Mouse (Mus musculus): ENCODE measurements around the gene Xxylt1. TPM values are rescaled to one million over a fixed set of nuclear protein-coding genes. Genes with fewer than 3 reads are reported as not detected.

Xxylt1 gene
- polyA plus RNA-seq, 1 experiment from 2014 or later: 8.0 TPM

DNA sequence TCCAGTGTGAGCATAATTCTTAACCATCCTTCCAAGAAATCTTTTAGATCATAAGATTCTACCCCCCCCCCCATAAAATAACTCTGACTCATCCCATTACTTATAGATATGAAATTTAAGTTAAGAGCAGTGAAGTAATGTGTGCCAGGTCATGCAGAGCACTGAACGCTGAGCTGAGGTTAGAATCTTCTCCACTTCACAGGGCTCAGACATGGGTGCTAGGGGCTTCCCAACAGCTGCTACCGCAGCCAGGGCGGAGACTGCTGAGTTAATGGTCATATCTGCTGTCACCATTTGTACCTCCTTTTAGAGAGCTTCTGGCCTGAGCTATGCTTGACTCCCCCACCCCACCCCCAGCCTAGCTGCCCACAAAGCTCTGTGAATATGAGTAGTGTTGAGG lies 143.6 kb downstream of the Xxylt1 start:
- H3K27ac ChIP-seq (ENCODE audit: low read length): no peak overlapping the region
- H3K4me1 ChIP-seq (ENCODE audit: control insufficient read depth, insufficient read depth, low read length): no peaks in the 10 kb centered on the region
- H3K27me3 ChIP-seq (ENCODE audit: control insufficient read depth, insufficient read depth, low read length): peaks cover 3% of the 10 kb centered on the region; the same call in 1 of the 2 replicates
- H3K9ac ChIP-seq (ENCODE audit: low read length): no peak overlapping the region
- ATAC-seq (replicated peaks; ENCODE audit: extremely low read depth, insufficient read depth, low FRiP score): no peak
- H3K4me2 ChIP-seq (ENCODE audit: low read depth, low read length): no peak overlapping the region
- no peaks in the 10 kb centered on the region for H3K9me3 ChIP-seq (replicated peaks; ENCODE audit: control insufficient read depth, low read length)
- WGBS: 90% methylated on average over 3 of the region's 3 CpGs
- no peak overlapping the region for H3K4me3 ChIP-seq (ENCODE audit: low read length)
- no peaks in the 10 kb centered on the region for H3K36me3 ChIP-seq (ENCODE audit: control insufficient read depth, insufficient read depth)

DNA sequence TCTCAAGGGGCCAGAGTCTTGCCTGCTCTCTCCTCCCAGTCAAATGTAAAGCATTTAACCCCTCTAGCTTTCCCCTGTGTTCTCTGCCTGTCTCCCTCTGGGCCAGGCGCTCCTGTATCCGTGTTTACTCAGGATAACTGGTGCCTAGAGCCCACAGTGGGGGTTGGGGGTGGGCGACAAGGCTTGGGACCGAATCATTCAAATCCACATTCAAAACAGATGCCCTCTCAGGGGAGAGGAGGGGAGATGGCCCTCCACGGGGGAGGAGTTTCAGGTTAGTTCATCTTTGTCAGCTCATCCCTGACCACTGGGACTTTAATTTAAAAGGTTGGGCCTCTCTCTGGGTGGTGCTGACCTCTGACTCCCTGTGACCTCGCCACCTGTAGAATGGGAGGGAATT lies 144.8 kb downstream of the Xxylt1 start:
- H3K4me1 ChIP-seq (ENCODE audit: control insufficient read depth, insufficient read depth, low read length): no peaks in the 10 kb centered on the region
- no peaks in the 10 kb centered on the region for H3K9me3 ChIP-seq (replicated peaks; ENCODE audit: control insufficient read depth, low read length)
- no peak overlapping the region for H3K9ac ChIP-seq (ENCODE audit: low read length)
- ATAC-seq (replicated peaks; ENCODE audit: extremely low read depth, insufficient read depth, low FRiP score): no peak
- no peak overlapping the region for H3K4me2 ChIP-seq (ENCODE audit: low read depth, low read length)
- no peaks in the 10 kb centered on the region for H3K36me3 ChIP-seq (ENCODE audit: control insufficient read depth, insufficient read depth)
- WGBS: 53% methylated on average over 6 of the region's 6 CpGs
- peaks cover 3% of the 10 kb centered on the region; the same call in 1 of the 2 replicates for H3K27me3 ChIP-seq (ENCODE audit: control insufficient read depth, insufficient read depth, low read length)
- no peak overlapping the region for H3K4me3 ChIP-seq (ENCODE audit: low read length)
- H3K27ac ChIP-seq (ENCODE audit: low read length): no peak overlapping the region

DNA sequence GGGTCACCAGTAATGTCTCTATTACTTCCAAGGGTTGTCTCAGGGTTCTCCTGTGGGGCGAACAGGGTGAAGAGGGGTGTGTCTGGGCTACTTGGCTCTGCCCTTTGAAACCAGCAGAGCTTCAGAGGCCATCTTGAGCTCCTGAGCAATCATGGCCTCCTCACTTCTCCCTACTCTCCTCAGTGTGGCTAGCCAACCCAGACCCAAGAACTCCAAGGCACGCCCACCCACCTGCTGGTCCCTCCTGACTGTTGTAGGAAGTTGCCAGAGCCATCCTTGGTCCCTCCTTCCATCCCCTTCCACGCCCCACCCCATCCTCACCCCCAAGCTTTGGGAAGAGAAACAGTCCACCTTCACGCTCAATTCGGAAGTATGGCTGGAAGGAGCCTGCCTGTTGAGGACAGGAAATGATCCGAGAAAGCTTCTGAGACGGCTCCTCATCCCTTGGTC lies 145.2 kb downstream of the Xxylt1 start:
- Histone ChIP-seq H3K9me3 (replicated peaks; ENCODE audit: control insufficient read depth, low read length) (no peaks in the 10 kb centered on the region), H3K36me3 (ENCODE audit: control insufficient read depth, insufficient read depth) (no peaks in the 10 kb centered on the region)

DNA sequence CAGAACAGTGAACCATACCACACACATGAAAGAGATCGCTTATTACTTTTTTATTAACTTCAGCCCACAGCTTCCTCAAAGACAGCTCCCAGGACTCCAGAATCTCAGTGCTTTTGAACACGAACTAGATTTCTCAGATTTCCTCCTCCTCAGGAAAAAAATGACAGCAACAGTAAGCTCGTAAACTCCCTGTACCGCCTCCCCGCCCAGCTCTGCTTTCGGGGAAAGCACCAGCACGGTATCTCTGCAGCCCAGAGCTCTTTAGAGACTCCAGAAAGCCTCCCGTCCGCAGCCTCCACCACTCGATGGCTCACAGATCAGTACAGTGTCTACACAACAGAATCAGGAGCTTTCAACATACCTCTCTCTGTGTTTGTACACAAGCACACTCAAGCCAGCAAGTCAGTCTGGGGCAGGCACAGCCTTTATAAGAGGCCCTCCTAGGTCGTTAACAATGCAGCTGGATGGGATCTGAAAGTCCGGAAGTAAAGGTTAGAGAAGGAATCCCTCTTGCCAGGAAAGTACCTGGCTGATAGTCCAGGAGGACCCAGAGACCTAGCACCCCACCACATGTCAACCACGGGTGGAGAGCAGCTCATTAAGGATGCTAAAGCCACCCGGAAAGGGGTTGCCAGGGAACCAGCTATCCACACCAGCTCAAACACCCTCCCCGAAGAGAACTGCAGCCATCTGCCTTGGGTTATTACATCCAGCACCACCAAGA lies 146.1 kb downstream of the Xxylt1 start:
- Histone ChIP-seq H3K9ac (ENCODE audit: low read length) (no peak overlapping the region), H3K9me3 (replicated peaks; ENCODE audit: control insufficient read depth, low read length) (peaks cover 5% of the 10 kb centered on the region), H3K27me3 (ENCODE audit: control insufficient read depth, insufficient read depth, low read length) (peaks cover 3% of the 10 kb centered on the region; the same call in 1 of the 2 replicates), H3K4me3 (ENCODE audit: low read length) (no peak overlapping the region), H3K4me2 (ENCODE audit: low read depth, low read length) (no peak overlapping the region), H3K4me1 (ENCODE audit: control insufficient read depth, insufficient read depth, low read length) (no peaks in the 10 kb centered on the region), H3K27ac (ENCODE audit: low read length) (no peak overlapping the region), H3K36me3 (ENCODE audit: control insufficient read depth, insufficient read depth) (no peaks in the 10 kb centered on the region)
- WGBS: 49% methylated on average over 15 of the region's 15 CpGs
- no peak for ATAC-seq (replicated peaks; ENCODE audit: extremely low read depth, insufficient read depth, low FRiP score)

More for the DNA sequence above, 145.2 kb downstream of the Xxylt1 start:
- Histone ChIP-seq H3K27me3 (ENCODE audit: control insufficient read depth, insufficient read depth, low read length) (peaks cover 3% of the 10 kb centered on the region; the same call in 1 of the 2 replicates), H3K4me2 (ENCODE audit: low read depth, low read length) (no peak overlapping the region), H3K27ac (ENCODE audit: low read length) (no peak overlapping the region), H3K9ac (ENCODE audit: low read length) (no peak overlapping the region), H3K4me3 (ENCODE audit: low read length) (no peak overlapping the region), H3K4me1 (ENCODE audit: control insufficient read depth, insufficient read depth, low read length) (no peaks in the 10 kb centered on the region)
- no peak for ATAC-seq (replicated peaks; ENCODE audit: extremely low read depth, insufficient read depth, low FRiP score)
- WGBS: 78% methylated on average over 7 of the region's 7 CpGs

DNA sequence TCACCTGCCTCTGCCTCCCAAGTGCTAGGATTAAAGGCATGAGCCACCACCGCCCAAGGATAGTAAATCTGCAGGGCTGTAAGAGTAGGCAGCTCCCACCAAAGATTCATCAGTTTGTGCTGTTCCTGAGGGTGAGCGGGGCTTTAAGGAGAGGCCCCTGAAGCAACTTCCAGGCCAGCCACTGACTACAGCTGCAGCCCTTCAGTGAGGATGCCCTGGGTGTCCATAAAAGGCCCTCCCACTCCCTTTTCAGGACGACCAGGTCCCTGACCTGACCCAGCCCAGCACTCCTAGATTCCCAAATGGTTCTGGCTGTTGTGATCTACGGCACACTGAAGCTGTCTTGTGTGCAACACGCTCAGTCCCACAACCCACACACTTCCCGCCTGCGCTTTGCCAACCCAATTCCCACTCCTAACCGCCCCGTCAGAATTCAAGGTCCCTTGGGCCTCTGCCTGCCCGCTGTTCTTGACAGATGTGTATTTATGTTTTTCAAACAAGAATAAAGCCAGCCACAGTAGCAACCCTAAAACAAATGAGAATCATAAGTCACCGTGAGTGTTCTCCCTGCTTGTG lies 146.9 kb downstream of the Xxylt1 start:
- H3K4me3 ChIP-seq (ENCODE audit: low read length): no peak overlapping the region
- H3K9ac ChIP-seq (ENCODE audit: low read length): no peak overlapping the region
- H3K4me1 ChIP-seq (ENCODE audit: control insufficient read depth, insufficient read depth, low read length): no peaks in the 10 kb centered on the region
- 79% methylated on average over 11 of the region's 11 CpGs for WGBS
- no peak overlapping the region for H3K4me2 ChIP-seq (ENCODE audit: low read depth, low read length)
- H3K27ac ChIP-seq (ENCODE audit: low read length): no peak overlapping the region
- peaks cover 5% of the 10 kb centered on the region for H3K9me3 ChIP-seq (replicated peaks; ENCODE audit: control insufficient read depth, low read length)
- H3K27me3 ChIP-seq (ENCODE audit: control insufficient read depth, insufficient read depth, low read length): peaks cover 3% of the 10 kb centered on the region; the same call in 1 of the 2 replicates
- no peak for ATAC-seq (replicated peaks; ENCODE audit: extremely low read depth, insufficient read depth, low FRiP score)
- H3K36me3 ChIP-seq (ENCODE audit: control insufficient read depth, insufficient read depth): no peaks in the 10 kb centered on the region

DNA sequence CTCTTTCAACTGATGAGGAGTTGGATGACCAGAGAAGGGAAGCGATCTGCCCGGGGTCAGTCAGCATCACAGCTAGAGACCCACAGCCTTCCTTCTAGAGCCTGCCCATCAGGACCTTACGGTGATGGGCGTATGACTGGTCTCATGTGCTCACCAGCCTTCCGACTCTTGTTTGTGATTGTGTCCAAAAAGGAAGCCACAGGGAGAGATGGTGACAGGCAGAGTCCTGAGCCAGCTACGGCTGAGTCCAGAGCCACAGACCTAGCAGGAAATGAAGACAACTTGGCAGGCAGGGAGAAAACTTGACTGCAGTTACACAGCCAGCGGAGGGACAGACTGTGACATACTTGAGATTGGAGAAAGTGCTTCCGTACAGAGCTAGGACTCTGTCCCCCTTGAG lies 147.9 kb downstream of the Xxylt1 start:
- WGBS: 68% methylated on average over 8 of the region's 8 CpGs
- Histone ChIP-seq H3K4me1 (ENCODE audit: control insufficient read depth, insufficient read depth, low read length) (no peaks in the 10 kb centered on the region), H3K9me3 (replicated peaks; ENCODE audit: control insufficient read depth, low read length) (peaks cover 5% of the 10 kb centered on the region), H3K27me3 (ENCODE audit: control insufficient read depth, insufficient read depth, low read length) (peaks cover 3% of the 10 kb centered on the region; the same call in 1 of the 2 replicates), H3K36me3 (ENCODE audit: control insufficient read depth, insufficient read depth) (no peaks in the 10 kb centered on the region), H3K4me3 (ENCODE audit: low read length) (no peak overlapping the region), H3K27ac (ENCODE audit: low read length) (no peak overlapping the region), H3K4me2 (ENCODE audit: low read depth, low read length) (no peak overlapping the region), H3K9ac (ENCODE audit: low read length) (no peak overlapping the region)
- ATAC-seq (replicated peaks; ENCODE audit: extremely low read depth, insufficient read depth, low FRiP score): 0 out of 2 replicates have a peak, but pooled peaks have one; percentile 32

- no peak; the same call in 1 of the 2 replicates for ATAC-seq (replicated peaks; ENCODE audit: extremely low read depth, insufficient read depth, low FRiP score)
- H3K4me3 ChIP-seq (ENCODE audit: low read length): no peak overlapping the region
- peaks cover 5% of the 10 kb centered on the region for H3K9me3 ChIP-seq (replicated peaks; ENCODE audit: control insufficient read depth, low read length)
- H3K9ac ChIP-seq (ENCODE audit: low read length): no peak overlapping the region
- H3K4me1 ChIP-seq (ENCODE audit: control insufficient read depth, insufficient read depth, low read length): no peaks in the 10 kb centered on the region
- H3K27ac ChIP-seq (ENCODE audit: low read length): no peak overlapping the region
- no peaks in the 10 kb centered on the region for H3K36me3 ChIP-seq (ENCODE audit: control insufficient read depth, insufficient read depth)
- H3K4me2 ChIP-seq (ENCODE audit: low read depth, low read length): no peak overlapping the region
- H3K27me3 ChIP-seq (ENCODE audit: control insufficient read depth, insufficient read depth, low read length): peaks cover 3% of the 10 kb centered on the region; the same call in 1 of the 2 replicates
- 57% methylated on average over 4 of the region's 4 CpGs for WGBS
These were observed 148.4 kb downstream of the Xxylt1 start for GRCm38 (mm10) chr16:30932791-30933190.

GRCm38 (mm10) chr16:30932196-30932595 lies 149.0 kb downstream of the Xxylt1 start:
- Histone ChIP-seq H3K36me3 (ENCODE audit: control insufficient read depth, insufficient read depth) (no peaks in the 10 kb centered on the region), H3K27me3 (ENCODE audit: control insufficient read depth, insufficient read depth, low read length) (peaks cover 3% of the 10 kb centered on the region; the same call in 1 of the 2 replicates), H3K27ac (ENCODE audit: low read length) (no peak overlapping the region), H3K4me2 (ENCODE audit: low read depth, low read length) (no peak overlapping the region), H3K4me1 (ENCODE audit: control insufficient read depth, insufficient read depth, low read length) (no peaks in the 10 kb centered on the region), H3K9me3 (replicated peaks; ENCODE audit: control insufficient read depth, low read length) (peaks cover 5% of the 10 kb centered on the region), H3K4me3 (ENCODE audit: low read length) (no peak overlapping the region), H3K9ac (ENCODE audit: low read length) (no peak overlapping the region)
- WGBS: 74% methylated on average over 5 of the region's 5 CpGs
- ATAC-seq (replicated peaks; ENCODE audit: extremely low read depth, insufficient read depth, low FRiP score): no peak

GRCm38 (mm10) chr16:30929165-30929564 lies 152.1 kb downstream of the Xxylt1 start:
- H3K9ac ChIP-seq (ENCODE audit: low read length): no peak overlapping the region
- no peak overlapping the region for H3K4me2 ChIP-seq (ENCODE audit: low read depth, low read length)
- H3K36me3 ChIP-seq (ENCODE audit: control insufficient read depth, insufficient read depth): no peaks in the 10 kb centered on the region
- no peak overlapping the region for H3K27ac ChIP-seq (ENCODE audit: low read length)
- WGBS: 84% methylated on average over 3 of the region's 3 CpGs
- H3K4me1 ChIP-seq (ENCODE audit: control insufficient read depth, insufficient read depth, low read length): no peaks in the 10 kb centered on the region; the same call in 1 of the 2 replicates
- ATAC-seq (replicated peaks; ENCODE audit: extremely low read depth, insufficient read depth, low FRiP score): no peak
- H3K9me3 ChIP-seq (replicated peaks; ENCODE audit: control insufficient read depth, low read length): peaks cover 5% of the 10 kb centered on the region
- H3K27me3 ChIP-seq (ENCODE audit: control insufficient read depth, insufficient read depth, low read length): no peaks in the 10 kb centered on the region
- H3K4me3 ChIP-seq (ENCODE audit: low read length): no peak overlapping the region
